Mouse (Mus musculus): Measurements from ENCODE around the gene Olfr46. TPM values are rescaled to one million over a fixed set of nuclear protein-coding genes. Genes with fewer than 3 reads are reported as not detected.
"Not testable (repeated sequence)": the region's sequence is repeated elsewhere in the genome, so short reads cannot be mapped to it uniquely, and the experiment has no call there.

The Olfr46 gene
- 0.05 TPM in 1 of 2 replicates, not detected in the other for polyA plus RNA-seq (2015; fragmentation: Nextera tagmentation; extraction: Ambion mirVana)

DNA sequence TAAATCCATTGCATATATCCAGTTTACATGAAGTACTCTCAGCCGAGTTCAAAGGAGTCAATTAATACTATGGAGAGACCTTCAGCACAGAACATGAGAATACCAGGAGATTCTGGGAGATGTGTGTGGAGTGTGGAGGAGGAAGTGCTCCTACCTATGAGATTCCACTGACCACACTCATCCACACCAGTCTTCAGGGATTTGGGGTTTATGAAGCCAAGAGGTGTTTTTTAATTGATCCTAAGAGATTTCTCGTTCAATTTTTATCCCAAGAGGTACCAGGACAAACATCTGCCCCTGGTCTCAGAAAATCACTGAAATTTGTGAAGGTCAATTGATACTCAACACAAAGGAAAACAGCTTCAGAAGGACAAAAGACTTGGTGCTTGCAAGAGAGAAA, at the start of gene Olfr46:
Gene Olfr46 (plus strand): TSS at position 301 of the 400 bp plus-strand sequence.
- ATAC-seq; H3K9ac ChIP-seq (ENCODE audit: low read depth, low read length); H3K4me1 ChIP-seq (ENCODE audit: control insufficient read depth, insufficient read depth, low read depth, low read length); H3K9me3 ChIP-seq (ENCODE audit: control insufficient read depth, low read length); H3K27ac ChIP-seq (ENCODE audit: low read depth, low read length); H3K36me3 ChIP-seq (ENCODE audit: control insufficient read depth, insufficient read depth, low read length); H3K27me3 ChIP-seq (replicated peaks; ENCODE audit: control insufficient read depth, insufficient read depth, low read length); H3K4me2 ChIP-seq (ENCODE audit: low read length); H3K4me3 ChIP-seq (ENCODE audit: low read length): not testable (repeated sequence)
- 81% methylated on average over 2 of the region's 2 CpGs for WGBS

DNA sequence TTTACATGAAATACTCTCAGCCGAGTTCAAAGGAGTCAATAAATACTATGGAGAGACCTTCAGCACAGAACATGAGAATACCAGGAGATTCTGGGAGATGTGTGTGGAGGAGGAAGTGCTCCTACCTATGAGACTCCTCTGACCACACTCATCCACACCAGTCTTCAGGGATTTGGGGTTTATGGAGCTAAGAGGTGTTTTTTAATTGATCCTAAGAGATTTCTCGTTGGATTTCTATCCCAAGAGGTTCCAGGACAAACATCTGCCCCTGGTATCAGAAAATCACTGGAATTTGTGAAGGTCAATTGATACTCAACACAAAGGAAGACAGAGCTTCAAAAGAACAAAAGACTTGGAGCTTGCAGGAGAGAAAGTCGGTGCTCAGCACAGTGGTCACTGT, 33.5 kb upstream of the Olfr46 start, which contains the start of gene Olfr538:
Gene Olfr538 (plus strand): TSS at position 301 of the 400 bp plus-strand sequence.
- ATAC-seq: no peak
- 53% methylated on average over 3 of the region's 3 CpGs for WGBS
- Histone ChIP-seq H3K4me1 (ENCODE audit: control insufficient read depth, insufficient read depth, low read depth, low read length) (no peaks in the 10 kb centered on the region), H3K27me3 (replicated peaks; ENCODE audit: control insufficient read depth, insufficient read depth, low read length) (no peaks in the 10 kb centered on the region), H3K27ac (ENCODE audit: low read depth, low read length) (no peak within 1 kb of the TSS), H3K36me3 (ENCODE audit: control insufficient read depth, insufficient read depth, low read length) (no peaks in the 10 kb centered on the region), H3K4me3 (ENCODE audit: low read length) (no peak within 1 kb of the TSS), H3K4me2 (ENCODE audit: low read length) (no peak within 1 kb of the TSS), H3K9ac (ENCODE audit: low read depth, low read length) (no peak within 1 kb of the TSS), H3K9me3 (ENCODE audit: control insufficient read depth, low read length) (no peaks in the 10 kb centered on the region)

DNA sequence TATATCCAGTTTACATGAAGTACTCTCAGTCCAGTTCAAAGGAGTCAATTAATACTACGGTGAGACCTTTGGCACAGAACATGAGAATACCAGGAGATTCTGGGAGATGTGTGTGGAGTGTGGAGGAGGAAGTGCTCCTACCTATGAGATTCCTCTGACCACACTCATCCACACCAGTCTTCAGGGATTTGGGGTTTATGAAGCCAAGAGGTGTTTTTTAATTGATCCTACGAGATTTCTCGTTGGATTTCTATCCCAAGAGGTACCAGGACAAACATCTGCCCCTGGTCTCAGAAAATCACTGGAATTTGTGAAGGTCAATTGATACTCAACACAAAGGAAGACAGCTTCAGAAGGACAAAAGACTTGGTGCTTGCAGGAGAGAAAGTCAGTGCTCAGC, 27.6 kb downstream of the Olfr46 start, which contains the start of gene Olfr61:
Gene Olfr61 (plus strand): TSS at position 301 of the 400 bp plus-strand sequence.
- H3K27ac ChIP-seq (ENCODE audit: low read depth, low read length); ATAC-seq; H3K4me1 ChIP-seq (ENCODE audit: control insufficient read depth, insufficient read depth, low read depth, low read length); H3K4me3 ChIP-seq (ENCODE audit: low read length); H3K27me3 ChIP-seq (replicated peaks; ENCODE audit: control insufficient read depth, insufficient read depth, low read length); H3K36me3 ChIP-seq (ENCODE audit: control insufficient read depth, insufficient read depth, low read length); H3K9ac ChIP-seq (ENCODE audit: low read depth, low read length); H3K4me2 ChIP-seq (ENCODE audit: low read length); H3K9me3 ChIP-seq (ENCODE audit: control insufficient read depth, low read length): not testable (repeated sequence)
- WGBS: 87% methylated on average over 3 of the region's 3 CpGs

DNA sequence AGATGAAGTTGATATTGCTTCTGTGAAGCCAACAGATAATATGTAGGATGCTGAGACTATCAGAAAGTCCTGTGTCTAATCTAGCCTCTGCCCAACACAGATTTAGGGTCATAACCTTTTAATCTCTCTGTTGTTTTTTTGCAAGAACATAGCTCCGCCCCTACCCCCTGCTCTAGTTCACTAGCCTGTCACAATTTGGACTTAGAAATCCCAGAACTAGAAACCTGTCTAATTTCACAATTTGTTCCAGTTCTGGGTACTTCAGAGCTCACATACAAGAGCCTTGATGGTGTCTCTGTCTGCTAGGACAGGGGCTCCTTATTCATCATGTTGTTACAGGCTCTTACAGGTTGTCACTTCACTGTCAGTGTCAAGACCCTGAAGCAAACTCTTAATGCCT, 29.5 kb downstream of the Olfr46 start:
- Histone ChIP-seq H3K9me3 (ENCODE audit: control insufficient read depth, low read length) (no peaks in the 10 kb centered on the region), H3K4me2 (ENCODE audit: low read length) (no peak overlapping the region), H3K36me3 (ENCODE audit: control insufficient read depth, insufficient read depth, low read length) (no peaks in the 10 kb centered on the region), H3K4me3 (ENCODE audit: low read length) (no peak overlapping the region), H3K4me1 (ENCODE audit: control insufficient read depth, insufficient read depth, low read depth, low read length) (no peaks in the 10 kb centered on the region), H3K9ac (ENCODE audit: low read depth, low read length) (no peak overlapping the region), H3K27ac (ENCODE audit: low read depth, low read length) (no peak overlapping the region), H3K27me3 (replicated peaks; ENCODE audit: control insufficient read depth, insufficient read depth, low read length) (no peaks in the 10 kb centered on the region)
- ATAC-seq: no peak
- WGBS: 76% methylated on average over 1 of the region's 1 CpGs

DNA sequence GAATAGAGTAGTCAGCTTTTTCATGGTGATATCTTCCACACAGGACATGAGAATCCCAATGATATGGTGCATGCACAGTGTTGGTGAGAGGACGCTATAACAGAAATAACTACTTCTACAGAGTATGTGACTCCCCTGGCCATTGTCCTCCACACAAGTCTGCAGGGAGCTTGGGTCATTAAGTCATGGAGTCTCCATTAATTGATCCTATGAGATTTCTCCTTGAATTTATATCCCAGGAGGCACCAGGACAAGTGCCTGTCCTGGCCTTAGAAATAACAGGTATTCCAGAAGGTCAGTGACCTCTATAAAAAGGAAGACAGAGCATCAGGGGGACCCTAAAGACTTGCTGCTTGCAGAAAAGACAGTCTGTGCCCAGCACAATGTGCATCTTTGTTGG, 45.1 kb downstream of the Olfr46 start, which contains the start of gene Olfr53:
Gene Olfr53 (plus strand): TSS at position 301 of the 400 bp plus-strand sequence.
- no peaks in the 10 kb centered on the region for H3K4me1 ChIP-seq (ENCODE audit: control insufficient read depth, insufficient read depth, low read depth, low read length)
- no peak for ATAC-seq
- H3K27me3 ChIP-seq (replicated peaks; ENCODE audit: control insufficient read depth, insufficient read depth, low read length): no peaks in the 10 kb centered on the region
- no peaks in the 10 kb centered on the region for H3K36me3 ChIP-seq (ENCODE audit: control insufficient read depth, insufficient read depth, low read length)
- H3K9ac ChIP-seq (ENCODE audit: low read depth, low read length): no peak within 1 kb of the TSS
- H3K27ac ChIP-seq (ENCODE audit: low read depth, low read length): no peak within 1 kb of the TSS
- H3K4me3 ChIP-seq (ENCODE audit: low read length): no peak within 1 kb of the TSS
- no peaks in the 10 kb centered on the region for H3K9me3 ChIP-seq (ENCODE audit: control insufficient read depth, low read length)
- 90% methylated on average over 1 of the region's 1 CpGs for WGBS
- H3K4me2 ChIP-seq (ENCODE audit: low read length): no peak within 1 kb of the TSS

DNA sequence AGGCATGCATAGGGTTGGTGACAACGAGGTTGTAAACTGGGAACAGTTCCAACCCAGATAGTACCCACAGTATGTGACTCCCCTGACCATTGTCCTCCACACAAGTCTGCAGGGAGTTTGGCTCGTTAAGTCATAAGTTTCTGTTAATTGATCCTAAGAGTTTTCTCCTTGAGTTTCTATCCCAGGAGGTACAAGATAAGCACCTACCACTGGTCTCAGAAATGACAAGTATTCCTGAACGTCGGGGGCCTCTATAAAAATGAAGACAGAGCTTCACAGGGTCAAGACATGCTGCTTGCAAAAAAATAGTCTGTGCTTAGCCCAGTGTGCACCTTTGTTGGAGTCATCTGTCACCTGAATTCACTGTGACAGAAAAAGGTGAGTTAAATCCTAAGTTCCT, 58.6 kb downstream of the Olfr46 start, which contains the start of gene Olfr539:
Gene Olfr539 (plus strand): TSS at position 301 of the 400 bp plus-strand sequence.
- Histone ChIP-seq H3K27ac (ENCODE audit: low read depth, low read length) (no peak within 1 kb of the TSS), H3K36me3 (ENCODE audit: control insufficient read depth, insufficient read depth, low read length) (no peaks in the 10 kb centered on the region), H3K4me2 (ENCODE audit: low read length) (no peak within 1 kb of the TSS), H3K4me1 (ENCODE audit: control insufficient read depth, insufficient read depth, low read depth, low read length) (no peaks in the 10 kb centered on the region), H3K27me3 (replicated peaks; ENCODE audit: control insufficient read depth, insufficient read depth, low read length) (no peaks in the 10 kb centered on the region), H3K9me3 (ENCODE audit: control insufficient read depth, low read length) (no peaks in the 10 kb centered on the region), H3K4me3 (ENCODE audit: low read length) (no peak within 1 kb of the TSS), H3K9ac (ENCODE audit: low read depth, low read length) (no peak within 1 kb of the TSS)
- 77% methylated on average over 4 of the region's 4 CpGs for WGBS
- ATAC-seq: no peak

Other genes with a start within 250 kb of the Olfr46 start
- gene Olfr60, start 239.6 kb upstream of the Olfr46 start, polyA plus RNA-seq (2015; fragmentation: Nextera tagmentation; extraction: Ambion mirVana): not detected in 2 replicates
- not detected in 2 replicates for gene Olfr530, start 224.9 kb upstream of the Olfr46 start, polyA plus RNA-seq (2015; fragmentation: Nextera tagmentation; extraction: Ambion mirVana)
- not detected in 2 replicates for gene Olfr531, start 198.4 kb upstream of the Olfr46 start, polyA plus RNA-seq (2015; fragmentation: Nextera tagmentation; extraction: Ambion mirVana)
- gene Olfr532, start 179.6 kb upstream of the Olfr46 start, polyA plus RNA-seq (2015; fragmentation: Nextera tagmentation; extraction: Ambion mirVana): not detected in 2 replicates
- gene Olfr533, start 137.9 kb upstream of the Olfr46 start, polyA plus RNA-seq (2015; fragmentation: Nextera tagmentation; extraction: Ambion mirVana): not detected in 2 replicates
- not detected in 2 replicates for gene Olfr535, start 117.1 kb upstream of the Olfr46 start, polyA plus RNA-seq (2015; fragmentation: Nextera tagmentation; extraction: Ambion mirVana)
- not detected in 2 replicates for gene Olfr536, start 93.9 kb upstream of the Olfr46 start, polyA plus RNA-seq (2015; fragmentation: Nextera tagmentation; extraction: Ambion mirVana)
- gene Olfr538, start 33.4 kb upstream of the Olfr46 start, polyA plus RNA-seq (2015; fragmentation: Nextera tagmentation; extraction: Ambion mirVana): not detected in 2 replicates
- not detected in 2 replicates for gene Olfr61, start 27.7 kb downstream of the Olfr46 start, polyA plus RNA-seq (2015; fragmentation: Nextera tagmentation; extraction: Ambion mirVana)
- not detected in 2 replicates for gene Olfr53, start 45.2 kb downstream of the Olfr46 start, polyA plus RNA-seq (2015; fragmentation: Nextera tagmentation; extraction: Ambion mirVana)
- gene Olfr539, start 58.7 kb downstream of the Olfr46 start, polyA plus RNA-seq (2015; fragmentation: Nextera tagmentation; extraction: Ambion mirVana): 0.05 TPM in 1 of 2 replicates, not detected in the other
- gene Olfr45, start 80.7 kb downstream of the Olfr46 start, polyA plus RNA-seq (2015; fragmentation: Nextera tagmentation; extraction: Ambion mirVana): not detected in 2 replicates
- not detected in 2 replicates for gene Olfr541, start 96.0 kb downstream of the Olfr46 start, polyA plus RNA-seq (2015; fragmentation: Nextera tagmentation; extraction: Ambion mirVana)
- gene Cyp2e1, start 162.5 kb downstream of the Olfr46 start, polyA plus RNA-seq (2015; fragmentation: Nextera tagmentation; extraction: Ambion mirVana): not detected in 2 replicates
- 0.60 and 0.89 TPM in 2 replicates for gene Syce1, start 186.6 kb downstream of the Olfr46 start, polyA plus RNA-seq (2015; fragmentation: Nextera tagmentation; extraction: Ambion mirVana)
- gene Zfp941, start 220.9 kb downstream of the Olfr46 start, polyA plus RNA-seq (2015; fragmentation: Nextera tagmentation; extraction: Ambion mirVana): 28.8 and 32.3 TPM in 2 replicates
- not detected in 2 replicates for gene Urah, start 233.7 kb downstream of the Olfr46 start, polyA plus RNA-seq (2015; fragmentation: Nextera tagmentation; extraction: Ambion mirVana)
- gene Scgb1c1, start 244.3 kb downstream of the Olfr46 start, polyA plus RNA-seq (2015; fragmentation: Nextera tagmentation; extraction: Ambion mirVana): not detected in 2 replicates
- gene Odf3, start 246.5 kb downstream of the Olfr46 start, polyA plus RNA-seq (2015; fragmentation: Nextera tagmentation; extraction: Ambion mirVana): 0.21 and 0.29 TPM in 2 replicates

Measured in hindbrain, embryonic 16.5 days (tissue).